Mouse (Mus musculus) liver, embryonic 16.5 days (tissue): ENCODE results near the gene Macrod2. TPM values are rescaled to one million over a fixed set of nuclear protein-coding genes. Genes with fewer than 3 reads are reported as not detected.

Source experiments
- ATAC-seq: fragments of 200-750 bp; cut with Nextera tagmentation; 2 replicates; pipeline ENCODE4 v1.8.0; 2017; ENCODE audit warnings: low read depth, mild to moderate bottlenecking, moderate number of reproducible peaks, moderate library complexity
- H3K27ac ChIP-seq: fragments of 300-500 bp; sonication (generic); 2 replicates; pipeline ENCODE4 v1.5.1; 2014; ENCODE audit warnings: mild to moderate bottlenecking, low read length
- H3K27me3 ChIP-seq: fragments of 300-500 bp; sonication (generic); 2 replicates; pipeline ENCODE4 v1.6.1; 2014; ENCODE audit warnings: low read depth, low read length, mixed read lengths; ENCODE audit not compliant: control insufficient read depth, insufficient read depth
- H3K36me3 ChIP-seq: fragments of 300-500 bp; sonication (generic); 2 replicates; pipeline ENCODE4 v1.6.1; 2014; ENCODE audit warnings: mild to moderate bottlenecking; ENCODE audit not compliant: control insufficient read depth, insufficient read depth
- H3K4me1 ChIP-seq: fragments of 300-500 bp; sonication (generic); 2 replicates; pipeline ENCODE4 v1.6.1; 2014; ENCODE audit warnings: low read depth, low read length, mixed read lengths; ENCODE audit not compliant: control insufficient read depth
- H3K4me2 ChIP-seq: fragments of 300-500 bp; sonication (generic); 2 replicates; pipeline ENCODE4 v1.6.1; 2014; ENCODE audit warnings: low read depth, low read length, mixed read lengths
- H3K4me3 ChIP-seq: fragments of 300-500 bp; sonication (generic); 2 replicates; pipeline ENCODE4 v1.5.1; 2014; ENCODE audit warnings: low read depth, mild to moderate bottlenecking, low read length
- H3K9ac ChIP-seq: fragments of 300-500 bp; sonication (generic); 2 replicates; pipeline ENCODE4 v1.6.1; 2014; ENCODE audit warnings: low read depth, low read length
- H3K9me3 ChIP-seq: fragments of 300-500 bp; sonication (generic); replicated peaks from 2 replicates; pipeline ENCODE4 v1.6.1; 2016; ENCODE audit warnings: low read length; ENCODE audit not compliant: control insufficient read depth
- WGBS: fragments of 180-500 bp; shearing (Covaris S2); extraction: QIAGEN DNeasy Blood & Tissue Kit; methylation state at CpG from one replicate; pipeline ENCODE4 v1.1.7; 2014; ENCODE audit not compliant: insufficient replicate concordance; 5-methylcytosine and 5-hydroxymethylcytosine counted together
- polyA plus RNA-seq: library from polyadenylated mRNA; unstranded; fragments of >200 nt; fragmentation: Nextera tagmentation; extraction: Ambion mirVana; gene quantifications from 2 replicates; pipeline ENCODE4 v1.2.1, GENCODE M21; 2015

Macrod2 gene
- polyA plus RNA-seq, 1 experiment from 2014 or later, result 5.5 TPM

DNA sequence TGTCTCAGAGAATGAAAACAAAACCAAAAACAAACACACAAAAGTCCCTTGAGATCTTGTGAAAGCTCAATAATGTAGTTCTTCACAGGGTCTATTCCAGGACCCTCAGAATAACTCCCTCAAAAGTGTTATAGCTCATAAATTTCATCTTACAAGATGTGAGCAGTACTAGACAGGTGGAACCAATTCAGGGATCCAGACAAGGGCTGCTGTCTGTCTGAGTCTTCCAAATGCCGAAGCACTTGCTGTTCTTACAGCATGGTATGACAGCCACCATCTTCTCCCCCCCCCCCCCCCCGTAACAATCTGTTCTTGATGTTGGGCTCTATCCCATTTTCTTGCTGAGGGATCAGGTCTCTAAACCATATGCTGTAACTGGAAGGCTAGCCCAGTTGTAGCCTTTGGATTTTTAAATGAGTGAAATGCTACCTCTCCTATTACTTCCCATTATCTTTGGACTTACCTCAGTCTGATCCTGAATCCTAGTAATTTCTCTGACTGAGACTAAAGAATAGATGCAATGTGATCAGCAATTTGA, 1468.6 kb downstream of the Macrod2 start:
- no peak overlapping the region for H3K9ac ChIP-seq

DNA sequence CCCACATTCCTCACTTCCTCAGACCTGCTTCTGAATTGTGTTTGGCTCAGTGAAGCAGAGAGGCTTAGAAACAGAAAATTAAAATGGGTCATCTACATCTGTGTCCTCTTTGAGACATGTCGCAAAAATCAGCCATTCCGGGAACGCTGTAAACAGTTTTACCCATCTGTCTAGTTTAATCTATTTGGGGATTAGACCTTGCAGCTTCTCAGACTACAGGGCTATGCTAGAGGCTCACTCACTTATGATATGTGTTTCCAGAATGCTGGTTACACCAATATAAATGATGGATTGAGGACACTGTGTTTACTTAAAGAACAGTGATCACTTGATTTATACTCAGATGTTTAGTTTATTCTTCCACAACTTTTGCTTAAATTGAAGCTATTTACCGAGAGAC, 1475.8 kb downstream of the Macrod2 start:
- Histone ChIP-seq H3K27me3 (no peaks in the 10 kb centered on the region), H3K36me3 (no peaks in the 10 kb centered on the region), H3K4me3 (no peak overlapping the region), H3K27ac (no peak overlapping the region), H3K9me3 (no peaks in the 10 kb centered on the region), H3K4me1 (no peaks in the 10 kb centered on the region), H3K9ac (no peak overlapping the region), H3K4me2 (no peak overlapping the region)
- WGBS, result 73% methylated on average over 4 of the region's 4 CpGs
- no peak for ATAC-seq

More for the DNA sequence above, 1468.6 kb downstream of the Macrod2 start:
- Histone ChIP-seq H3K4me3 (no peak overlapping the region), H3K36me3 (no peaks in the 10 kb centered on the region), H3K27me3 (no peaks in the 10 kb centered on the region), H3K4me1 (no peaks in the 10 kb centered on the region), H3K4me2 (no peak overlapping the region), H3K9me3 (no peaks in the 10 kb centered on the region), H3K27ac (no peak overlapping the region)
- 48% methylated on average over 2 of the region's 2 CpGs for WGBS
- no peak for ATAC-seq

DNA sequence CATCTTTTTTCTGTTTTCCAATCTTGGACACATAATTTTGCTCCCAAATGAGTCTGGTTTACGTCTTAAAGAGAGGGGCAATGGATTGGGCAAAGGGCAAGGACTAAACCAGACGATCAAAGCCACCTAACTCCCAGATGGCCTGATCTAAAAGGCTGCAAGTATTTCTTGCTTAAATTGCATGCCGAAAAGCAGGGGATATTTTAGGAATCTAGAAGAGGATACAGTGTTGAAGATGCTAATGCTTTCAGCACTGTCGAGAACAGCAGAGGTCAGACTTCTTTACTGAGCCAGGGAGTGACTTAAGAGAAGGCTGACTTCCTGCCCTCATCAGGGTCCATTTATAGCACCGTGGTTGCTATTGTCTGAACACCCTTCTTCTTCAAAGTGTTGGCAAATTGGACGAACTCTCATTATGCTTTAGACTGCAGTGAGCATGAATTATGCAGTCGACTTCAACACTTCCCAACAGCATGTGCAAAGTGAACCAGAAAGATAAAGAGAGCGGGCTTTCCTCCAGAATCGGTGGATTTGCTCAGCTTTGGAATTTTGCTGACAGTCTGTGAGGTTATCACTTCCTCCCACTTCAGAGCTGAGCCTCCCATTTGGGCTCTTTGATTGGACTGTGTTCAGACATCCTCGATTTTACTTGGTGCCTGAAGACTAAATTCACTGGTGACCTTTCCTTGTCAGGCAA, 1481.2 kb downstream of the Macrod2 start:
- no peak for ATAC-seq
- Histone ChIP-seq H3K4me3 (no peak overlapping the region), H3K4me1 (no peaks in the 10 kb centered on the region), H3K9me3 (no peaks in the 10 kb centered on the region), H3K36me3 (no peaks in the 10 kb centered on the region), H3K27me3 (no peaks in the 10 kb centered on the region), H3K9ac (no peak overlapping the region), H3K27ac (no peak overlapping the region), H3K4me2 (no peak overlapping the region)
- WGBS, result 38% methylated on average over 10 of the region's 10 CpGs

DNA sequence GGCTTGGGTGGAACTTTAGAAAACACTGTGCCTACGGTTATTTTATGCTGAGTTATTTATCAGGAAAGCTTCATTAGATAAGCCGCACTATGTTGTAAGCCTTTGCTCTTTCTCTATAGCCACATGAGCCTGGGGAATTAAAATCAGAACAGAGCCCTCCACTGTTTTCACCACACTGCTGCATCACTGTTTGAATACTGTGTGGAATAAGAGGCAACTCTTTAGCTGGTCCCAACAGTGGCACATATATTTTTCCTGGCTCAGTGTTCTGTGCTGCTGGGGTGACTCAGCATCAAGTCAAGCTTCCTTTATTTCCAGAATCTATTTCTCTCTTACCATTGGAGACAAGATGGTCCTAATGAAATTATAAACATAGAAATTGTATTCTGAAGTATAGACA, 1481.8 kb downstream of the Macrod2 start:
- Histone ChIP-seq H3K36me3 (no peaks in the 10 kb centered on the region), H3K27me3 (no peaks in the 10 kb centered on the region), H3K4me1 (no peaks in the 10 kb centered on the region), H3K9ac (no peak overlapping the region), H3K4me2 (no peak overlapping the region), H3K27ac (no peak overlapping the region), H3K9me3 (no peaks in the 10 kb centered on the region), H3K4me3 (no peak overlapping the region)
- no peak for ATAC-seq
- 57% methylated on average over 2 of the region's 2 CpGs for WGBS

DNA sequence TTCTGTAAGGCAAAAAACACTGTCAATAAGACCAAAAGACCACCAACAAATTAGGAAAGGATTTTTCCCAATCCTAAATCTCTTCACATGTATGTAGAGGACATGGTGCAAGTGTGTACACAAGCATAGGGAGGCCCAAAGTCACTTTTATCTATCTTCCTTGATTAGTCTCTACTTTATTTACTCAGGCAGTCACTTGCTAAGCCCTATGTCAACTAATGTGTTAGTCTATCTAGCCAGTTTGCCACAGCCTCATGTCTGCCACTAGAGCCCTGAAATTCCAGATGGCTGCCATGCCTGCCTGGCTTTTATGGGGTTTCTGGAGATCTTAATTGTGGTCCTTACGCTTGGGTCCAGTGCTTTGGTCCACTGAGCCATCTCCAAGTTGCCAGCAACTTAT, 1483.4 kb downstream of the Macrod2 start:
- ATAC-seq, result no peak
- Histone ChIP-seq H3K27ac (no peak overlapping the region), H3K36me3 (no peaks in the 10 kb centered on the region), H3K4me1 (no peaks in the 10 kb centered on the region), H3K9ac (no peak overlapping the region), H3K9me3 (no peaks in the 10 kb centered on the region), H3K4me2 (no peak overlapping the region), H3K4me3 (no peak overlapping the region), H3K27me3 (no peaks in the 10 kb centered on the region)
- WGBS, result 66% methylated on average over 1 of the region's 1 CpGs

DNA sequence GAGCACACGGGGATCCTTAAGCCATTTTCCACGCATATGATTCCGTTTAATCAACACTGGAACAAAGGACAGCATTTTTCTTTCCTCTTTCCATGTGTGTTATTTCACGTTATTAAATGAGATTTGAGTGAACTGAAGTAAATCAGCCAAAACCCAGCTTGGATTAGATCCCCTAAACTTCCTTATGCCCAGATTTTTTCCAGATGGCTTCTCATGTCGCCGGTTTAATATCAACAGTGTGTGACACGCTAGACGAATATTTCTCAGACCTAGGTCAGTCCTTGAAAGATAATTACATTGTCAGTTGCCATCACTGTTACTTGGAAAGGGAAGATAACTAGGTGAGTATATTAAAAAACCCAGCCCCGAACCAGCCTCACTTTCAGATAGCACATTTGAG, 1484.6 kb downstream of the Macrod2 start:
- H3K36me3 ChIP-seq, result no peaks in the 10 kb centered on the region
- H3K9me3 ChIP-seq, result no peaks in the 10 kb centered on the region
- no peak for ATAC-seq
- 60% methylated on average over 9 of the region's 9 CpGs for WGBS
- H3K4me1 ChIP-seq, result no peaks in the 10 kb centered on the region
- no peak overlapping the region for H3K9ac ChIP-seq
- H3K27ac ChIP-seq, result no peak overlapping the region
- no peak overlapping the region for H3K4me3 ChIP-seq
- no peaks in the 10 kb centered on the region for H3K27me3 ChIP-seq
- no peak overlapping the region for H3K4me2 ChIP-seq

DNA sequence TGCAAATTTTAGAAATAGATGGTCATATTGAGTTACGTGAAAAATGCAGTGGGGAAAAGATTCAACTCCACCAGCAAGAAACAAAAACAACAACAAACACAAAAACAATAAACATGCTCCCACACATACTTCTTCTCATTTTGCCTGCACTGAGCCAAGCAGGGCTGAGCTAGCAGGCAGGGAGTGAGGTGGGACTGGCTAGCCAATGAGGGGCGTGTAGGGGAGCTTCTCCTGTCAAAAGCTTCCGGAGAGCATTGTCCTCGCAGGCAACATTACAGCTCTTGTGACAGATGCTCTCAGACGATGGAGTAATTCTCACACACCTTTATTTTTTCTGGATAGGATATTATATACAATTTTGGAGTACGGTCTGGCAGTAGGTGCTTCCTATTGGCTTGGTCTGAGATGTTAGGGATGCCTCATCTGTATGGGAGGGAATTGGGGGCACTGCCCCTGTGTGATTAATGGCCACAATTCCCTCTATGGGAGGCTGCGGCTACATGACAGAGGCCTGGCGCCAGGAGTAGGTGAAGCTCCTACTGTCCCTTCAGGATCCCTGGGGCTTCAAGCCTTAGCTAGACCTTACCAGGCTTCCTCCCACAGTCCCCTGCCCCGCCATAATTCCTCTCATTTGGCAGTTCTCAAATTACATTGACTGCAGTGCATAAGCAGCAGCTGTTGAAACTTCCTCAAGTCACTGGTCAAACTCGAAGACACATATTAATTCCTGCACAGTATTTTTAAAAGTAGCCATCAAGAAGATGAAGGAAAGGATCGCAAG, 1491.8 kb downstream of the Macrod2 start:
- Histone ChIP-seq H3K9me3 (no peaks in the 10 kb centered on the region; the same call in 1 of the 2 replicates), H3K4me1 (no peaks in the 10 kb centered on the region), H3K27ac (no peak overlapping the region), H3K36me3 (no peaks in the 10 kb centered on the region), H3K4me2 (no peak overlapping the region), H3K9ac (no peak overlapping the region), H3K27me3 (no peaks in the 10 kb centered on the region), H3K4me3 (no peak overlapping the region)
- ATAC-seq, result no peak
- 52% methylated on average over 11 of the region's 11 CpGs for WGBS

DNA sequence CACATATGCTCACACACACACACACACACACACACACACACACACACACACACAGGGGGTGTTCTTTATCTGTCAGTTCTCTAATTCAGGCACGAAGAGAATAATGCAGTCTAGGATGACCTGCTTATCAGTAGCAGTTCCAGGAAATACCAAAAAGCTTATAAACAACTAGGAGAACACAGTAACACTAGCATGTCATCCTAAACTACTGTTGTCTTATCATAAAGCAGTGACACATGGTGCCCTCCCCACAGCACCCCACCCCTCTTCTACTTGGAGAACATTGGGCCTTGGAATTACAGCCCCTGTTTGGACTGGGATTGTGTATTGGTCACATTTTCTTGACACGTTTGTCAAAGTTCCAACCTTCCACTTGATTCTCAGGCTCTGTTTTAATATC, 1494.4 kb downstream of the Macrod2 start:
- no peaks in the 10 kb centered on the region for H3K36me3 ChIP-seq
- WGBS, result 39% methylated on average over 2 of the region's 2 CpGs

DNA sequence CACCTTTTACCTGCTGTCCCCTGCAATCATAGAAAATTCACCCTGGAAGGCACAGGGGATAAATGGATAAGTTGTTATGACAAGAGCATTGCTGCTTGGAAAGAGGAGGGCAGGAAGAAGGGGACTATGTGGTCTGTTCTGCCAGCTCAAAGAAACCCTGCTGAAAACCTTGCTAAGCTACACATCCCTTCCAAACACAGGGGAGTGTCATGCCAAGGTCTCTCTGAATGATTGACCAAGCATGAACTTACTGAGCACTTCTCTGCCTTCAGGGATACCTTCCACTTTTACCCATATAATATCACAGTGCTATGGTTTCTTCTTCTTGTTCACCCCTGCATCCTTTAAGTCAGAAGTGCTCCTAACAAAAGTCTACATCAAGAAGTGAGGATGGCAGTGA, 1502.8 kb downstream of the Macrod2 start:
- Histone ChIP-seq H3K27me3 (no peaks in the 10 kb centered on the region), H3K9ac (no peak overlapping the region), H3K4me3 (no peak overlapping the region), H3K4me1 (no peaks in the 10 kb centered on the region), H3K27ac (no peak overlapping the region), H3K9me3 (no peaks in the 10 kb centered on the region), H3K36me3 (no peaks in the 10 kb centered on the region), H3K4me2 (no peak overlapping the region)
- no peak for ATAC-seq

More for the DNA sequence above, 1494.4 kb downstream of the Macrod2 start:
- Histone ChIP-seq H3K27ac (no peak overlapping the region), H3K4me1 (no peaks in the 10 kb centered on the region), H3K4me2 (no peak overlapping the region), H3K9me3 (no peaks in the 10 kb centered on the region; the same call in 1 of the 2 replicates), H3K9ac (no peak overlapping the region), H3K27me3 (no peaks in the 10 kb centered on the region), H3K4me3 (no peak overlapping the region)
- ATAC-seq, result peak; percentile 39; the same call in 1 of the 2 replicates
